Mouse (Mus musculus) Patski (cell line): ENCODE measurements at regions not wholly inside any gene's neighbourhood (a gene's known extent, or its start where the extent isn't known, plus 50 kb on each side); places are given as distances from the start of the nearest gene placed in this dataset.
"Not testable (repeated sequence)": the region's sequence is repeated elsewhere in the genome, so short reads cannot be mapped to it uniquely, and the experiment has no call there.

Source experiments
- ATAC-seq: fragments of 100-300 bp; one replicate; pipeline ENCODE4 v1.8.0; 2021
- CTCF ChIA-PET: fragments of 350-600 bp; sonication (Branson Sonifier 250); formaldehyde crosslinking; loops from one replicate; lab custom pipeline; 2022; ENCODE audit warnings: inconsistent platforms; lab: Charles Lee
- POLR2A ChIA-PET: fragments of 350-600 bp; sonication (Branson Sonifier 250); formaldehyde crosslinking; loops from one replicate; lab custom pipeline; 2022; ENCODE audit warnings: antibody characterized with exemption, inconsistent platforms; lab: Charles Lee
- DNase-seq: peaks from one replicate; pipeline ENCODE4 v3.0.0-alpha.2; 2011; ENCODE audit warnings: low read depth, low spot score
- H3K27me3 ChIP-seq: fragments of 371-371 bp; one replicate; pipeline ENCODE4 v1.5.1; 2021
- CTCF ChIP-seq: fragments of 100-300 bp; IDR thresholded peaks from one replicate; pipeline ENCODE4 v1.5.1; 2021
- in situ Hi-C: fragments of 300-500 bp; cut with MboI; formaldehyde crosslinking; loops from 3 replicates; pipeline ENCODE4 v1.11.1; 2018; ENCODE audit warnings: low pct_unique_long_range_greater_than_20kb, mixed read lengths

DNA sequence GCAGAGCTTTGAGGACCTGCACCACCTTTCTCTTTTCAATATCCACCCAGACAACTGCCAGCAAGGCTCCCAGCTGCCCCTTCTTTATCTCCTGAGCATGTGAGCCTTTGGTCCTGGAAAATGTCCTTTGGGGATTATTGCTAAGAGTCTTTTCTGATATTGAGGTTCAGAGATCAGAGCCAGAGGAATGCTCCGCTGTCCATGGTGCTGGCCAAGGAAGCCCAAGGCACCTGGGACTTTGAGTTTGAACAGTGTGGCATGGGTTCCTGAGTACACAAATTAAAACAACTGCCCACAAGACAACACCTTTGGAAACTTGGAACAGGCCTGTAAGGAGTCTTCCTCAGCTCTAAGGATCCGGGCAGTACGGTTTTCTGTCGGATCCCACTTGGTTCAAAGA is 52.6 kb upstream of the Slc28a3 start:
- ATAC-seq (no peak), DNase-seq (no peak)
- in situ Hi-C loops, result no loop called here
- POLR2A ChIA-PET, result no interaction called here
- CTCF ChIA-PET, result no interaction called here
- no peak for TF ChIP-seq CTCF
- H3K27me3 ChIP-seq, result no peaks in the 10 kb centered on the region

DNA sequence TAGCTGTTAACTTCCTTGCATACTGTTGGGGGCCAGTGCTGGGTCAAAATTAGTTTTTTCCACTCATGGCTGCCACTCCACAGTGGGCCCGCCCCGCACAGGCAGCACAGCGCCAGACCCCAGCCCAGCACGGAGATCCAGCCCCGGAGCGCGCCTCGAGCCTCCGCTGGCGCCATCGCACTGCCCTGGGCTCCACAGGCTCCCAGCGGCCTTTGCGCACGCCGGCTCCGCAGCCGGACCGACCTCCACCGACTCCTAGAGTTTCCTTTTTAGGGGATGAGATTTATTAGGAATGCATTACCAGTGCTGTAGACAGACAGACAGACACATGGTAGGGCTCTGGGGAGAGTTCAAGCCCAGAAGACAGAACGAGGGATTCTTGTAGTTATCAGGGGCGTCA is 58.0 kb upstream of the Slc28a3 start:
- ATAC-seq (no peak), DNase-seq (no peak)
- POLR2A ChIA-PET, result no interaction called here
- TF ChIP-seq CTCF, result no peak
- CTCF ChIA-PET, result no interaction called here
- in situ Hi-C loops, result no loop called here
- no peaks in the 10 kb centered on the region for H3K27me3 ChIP-seq

DNA sequence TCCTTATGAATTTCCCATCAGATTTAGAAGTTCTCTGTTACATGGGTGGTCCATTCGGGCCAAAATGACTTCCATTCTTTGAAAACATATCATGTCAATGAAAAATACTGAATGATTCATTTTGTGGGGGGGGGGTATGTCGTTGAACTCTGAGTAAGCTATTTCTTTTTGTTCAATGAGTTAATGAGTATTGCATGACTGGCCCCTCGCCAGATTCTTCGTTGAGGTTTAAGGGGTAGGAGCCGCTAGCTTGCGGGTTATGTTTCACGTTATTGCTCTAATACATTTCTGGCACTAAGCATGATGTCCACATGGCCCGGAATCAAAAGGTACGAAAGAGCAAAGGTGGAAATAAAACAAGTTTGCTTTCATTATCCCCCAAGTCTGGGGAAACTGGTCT is 59.5 kb upstream of the Slc28a3 start:
- ChIA-PET POLR2A (interaction anchor here (0.7 kb wide), 1 partner anchor 261 kb away, joined by 3 read pairs; no protein-coding TSS in a partner anchor), CTCF (no interaction called here)
- no peak for TF ChIP-seq CTCF
- H3K27me3 ChIP-seq, result no peaks in the 10 kb centered on the region
- ATAC-seq (no peak), DNase-seq (no peak)
- in situ Hi-C loops, result no loop called here

DNA sequence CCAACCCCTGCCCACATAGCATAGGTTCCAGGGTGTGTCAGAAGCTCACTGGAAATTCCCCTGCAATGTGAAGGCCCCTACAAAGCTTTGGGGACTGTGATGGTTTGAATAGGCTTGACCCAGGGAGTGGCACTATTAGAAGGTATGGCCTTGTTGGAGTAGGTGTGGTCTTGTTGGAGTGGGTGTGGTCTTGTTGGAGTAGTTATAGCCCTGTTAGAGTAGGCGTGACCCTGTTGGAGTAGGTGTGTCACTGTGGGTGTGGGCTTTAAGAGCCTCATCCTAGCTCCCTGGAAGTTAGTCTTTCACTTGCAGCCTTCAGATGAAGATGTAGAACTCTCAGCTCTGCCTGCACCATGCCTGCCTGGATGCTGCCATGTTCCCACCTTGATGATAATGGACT is 64.9 kb upstream of the Slc28a3 start:
- CTCF ChIA-PET, DNase-seq, H3K27me3 ChIP-seq, in situ Hi-C loops, POLR2A ChIA-PET, ATAC-seq: not testable (repeated sequence)

DNA sequence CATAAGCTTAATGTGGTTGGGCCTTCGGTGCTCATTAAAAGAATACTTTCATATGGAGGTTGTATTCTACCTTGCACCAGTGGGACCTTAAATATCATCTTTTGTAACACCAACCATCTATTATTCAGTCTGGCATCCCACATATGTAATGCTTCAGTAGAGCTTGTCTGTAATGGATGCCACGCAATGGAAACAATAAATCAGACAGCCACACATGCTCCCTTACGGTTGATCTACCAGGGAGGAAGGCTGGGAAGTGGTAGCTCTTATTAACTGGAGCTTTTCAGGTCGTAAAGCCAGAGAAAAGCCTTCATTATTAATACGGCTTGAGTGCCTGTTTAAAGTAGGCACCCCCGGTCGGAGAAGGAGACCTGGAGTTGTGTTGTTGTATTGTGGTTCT is 66.8 kb upstream of the Slc28a3 start:
- TF ChIP-seq CTCF, result no peak
- H3K27me3 ChIP-seq, result peaks cover 4% of the 10 kb centered on the region
- CTCF ChIA-PET, result no interaction called here
- no peak for ATAC-seq
- no peak for DNase-seq
- POLR2A ChIA-PET, result no interaction called here
- in situ Hi-C loops, result no loop called here

DNA sequence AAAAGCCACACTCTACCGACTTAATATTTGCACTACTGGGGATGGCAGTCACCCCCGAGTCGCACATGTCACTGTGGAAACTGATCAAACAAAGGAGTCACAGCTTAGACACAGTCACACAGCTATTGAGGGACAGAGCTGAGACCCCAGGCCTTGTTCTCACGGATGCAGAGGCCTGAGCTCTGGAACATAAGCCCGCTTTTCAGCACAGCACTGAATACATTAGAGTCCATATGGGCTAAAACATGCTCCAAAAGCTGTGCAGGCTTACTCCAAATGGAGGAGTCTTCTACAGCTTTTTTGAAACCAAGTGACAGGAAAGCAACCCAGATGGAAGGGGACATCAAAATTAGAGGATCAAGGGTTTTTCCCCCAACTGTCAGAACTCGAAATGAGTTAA is 69.0 kb upstream of the Slc28a3 start:
- CTCF ChIA-PET, result no interaction called here
- ATAC-seq (no peak), DNase-seq (no peak)
- POLR2A ChIA-PET, result interaction anchor here (0.6 kb wide), 1 partner anchor 20 kb away, joined by 3 read pairs; no protein-coding TSS in a partner anchor
- TF ChIP-seq CTCF, result no peak
- in situ Hi-C loops, result no loop called here
- peaks cover 4% of the 10 kb centered on the region for H3K27me3 ChIP-seq

DNA sequence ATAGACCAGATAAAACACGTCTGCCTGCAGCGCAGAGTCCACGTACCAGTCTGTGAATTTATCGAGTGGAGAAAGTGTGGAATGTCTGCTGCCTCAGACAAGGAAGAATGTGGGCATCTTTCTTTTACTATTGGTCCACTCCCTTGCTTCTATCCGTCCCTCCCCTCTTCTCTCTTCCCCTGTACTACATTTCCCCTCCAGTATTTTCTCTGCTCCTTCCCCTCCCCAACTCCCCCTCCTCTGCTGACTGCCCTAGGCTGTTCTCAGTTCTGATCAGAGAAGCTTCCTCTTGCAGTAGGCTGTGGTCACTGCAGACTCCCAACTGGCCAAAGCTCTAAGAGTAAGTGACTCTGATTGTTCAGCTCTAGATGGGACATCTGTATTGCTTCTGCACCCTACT is 76.1 kb upstream of the Slc28a3 start:
- no peak for DNase-seq
- CTCF ChIA-PET, result no interaction called here
- H3K27me3 ChIP-seq, result no peaks in the 10 kb centered on the region
- in situ Hi-C loops, result no loop called here
- no peak for ATAC-seq
- TF ChIP-seq CTCF, result no peak
- POLR2A ChIA-PET, result no interaction called here

DNA sequence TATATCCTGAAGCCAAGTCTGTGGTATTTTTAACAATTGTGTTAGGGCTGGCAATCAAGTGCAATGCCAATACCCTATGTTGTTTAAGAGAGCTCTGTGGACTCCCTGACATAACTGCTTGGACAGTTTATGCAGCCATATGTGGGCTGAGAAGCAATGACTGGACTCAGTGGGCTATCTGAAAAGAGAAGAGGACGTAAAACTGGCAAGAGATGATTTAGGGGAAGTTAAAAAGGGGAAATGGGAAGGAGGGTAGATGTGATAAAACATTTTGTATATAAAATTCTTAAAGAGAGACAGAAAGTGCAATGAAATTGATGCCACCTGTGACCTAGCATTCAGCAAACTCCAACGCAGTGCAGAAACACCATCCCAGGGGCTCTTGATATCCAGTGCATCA is 76.9 kb upstream of the Slc28a3 start:
- in situ Hi-C loops, result no loop called here
- POLR2A ChIA-PET, result no interaction called here
- peaks cover 2% of the 10 kb centered on the region for H3K27me3 ChIP-seq
- no peak for TF ChIP-seq CTCF
- CTCF ChIA-PET, result no interaction called here
- ATAC-seq, result no peak
- DNase-seq, result no peak

DNA sequence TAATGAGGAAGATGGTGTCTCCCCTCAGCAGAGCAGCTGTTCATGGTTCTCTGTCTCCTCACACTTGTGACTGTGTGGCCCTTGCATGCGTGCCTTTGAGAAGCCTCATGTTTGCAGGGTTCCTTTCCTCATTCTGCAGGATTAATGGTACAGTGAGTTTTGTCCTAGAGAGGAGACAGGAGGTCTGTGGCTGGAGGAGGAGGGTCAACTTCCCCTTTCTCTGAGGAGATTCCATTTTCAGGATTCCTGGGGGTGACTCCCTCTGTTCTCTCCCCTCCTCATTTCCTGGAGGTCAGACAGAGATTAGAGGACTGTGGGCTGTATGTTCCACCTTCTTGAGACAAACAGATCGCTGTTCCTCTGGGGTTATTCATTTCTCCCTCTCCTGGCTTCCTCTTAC is 77.6 kb upstream of the Slc28a3 start:
- ATAC-seq (no peak), DNase-seq (no peak)
- TF ChIP-seq CTCF, result no peak
- in situ Hi-C loops, result no loop called here
- POLR2A ChIA-PET, result no interaction called here
- CTCF ChIA-PET, result no interaction called here
- H3K27me3 ChIP-seq, result peaks cover 6% of the 10 kb centered on the region

DNA sequence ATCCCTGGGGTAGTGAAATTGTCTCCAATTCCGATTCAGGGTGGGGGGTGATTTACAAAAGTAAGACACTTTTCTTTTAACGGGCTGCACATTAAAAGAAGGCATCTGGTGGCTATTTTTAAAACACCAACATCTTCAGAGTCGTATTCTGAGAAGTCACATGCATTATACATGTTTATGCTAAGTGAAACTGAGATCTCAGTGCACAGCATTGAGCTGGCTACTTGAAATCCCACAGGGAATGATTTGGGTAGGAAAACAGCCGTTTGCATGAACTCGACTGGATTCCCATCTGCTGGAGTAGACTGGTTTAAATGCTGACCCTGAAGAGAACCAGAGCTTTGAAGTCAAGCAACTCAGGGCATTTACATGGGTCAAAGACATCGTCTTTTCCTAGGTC is 84.0 kb upstream of the Slc28a3 start:
- no peak for TF ChIP-seq CTCF
- CTCF ChIA-PET, result no interaction called here
- peaks cover 8% of the 10 kb centered on the region for H3K27me3 ChIP-seq
- ATAC-seq (no peak), DNase-seq (no peak)
- in situ Hi-C loops, result no loop called here
- POLR2A ChIA-PET, result no interaction called here

DNA sequence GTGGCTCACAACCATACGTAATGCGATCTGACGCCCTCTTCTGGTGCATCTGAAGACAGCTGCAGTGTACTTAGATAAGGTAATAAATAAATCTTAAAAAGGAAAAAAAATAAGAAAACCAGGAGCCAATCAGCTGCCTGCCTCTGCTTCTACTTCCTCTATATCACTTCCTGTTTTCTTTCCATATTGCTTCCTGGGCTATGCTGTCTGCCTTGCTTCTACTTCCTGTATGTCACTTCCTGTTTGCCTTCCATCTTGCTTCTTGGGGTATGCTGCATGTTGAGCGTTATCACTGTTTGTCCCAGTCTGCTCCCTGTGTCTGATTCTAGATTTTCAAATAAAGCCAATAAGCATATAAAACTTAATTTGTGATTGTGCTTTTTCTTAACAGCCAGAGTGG is 85.3 kb upstream of the Slc28a3 start:
- CTCF ChIA-PET, result no interaction called here
- no peak for TF ChIP-seq CTCF
- in situ Hi-C loops, result no loop called here
- H3K27me3 ChIP-seq, result peaks cover 10% of the 10 kb centered on the region
- POLR2A ChIA-PET, result no interaction called here
- DNase-seq (no peak), ATAC-seq (no peak)

DNA sequence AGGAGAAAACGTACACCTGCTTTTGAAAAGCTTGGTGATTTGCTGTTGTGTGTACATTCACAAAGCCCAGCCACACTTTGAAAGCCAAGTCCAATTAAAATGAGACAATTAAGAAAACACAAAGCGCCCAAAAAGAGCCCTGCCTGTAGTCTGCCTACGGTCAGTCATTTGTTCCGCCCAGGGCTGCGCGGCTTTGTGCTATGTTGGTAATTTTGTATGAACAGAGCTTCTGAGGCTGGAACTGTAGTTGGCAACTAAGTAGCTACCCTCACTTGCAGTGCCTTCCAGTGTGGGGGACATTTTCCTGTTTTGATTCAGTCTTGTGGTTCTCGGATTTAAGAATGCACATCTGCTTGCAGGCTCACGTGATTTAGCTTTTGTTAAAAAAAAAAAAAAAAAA is 89.3 kb upstream of the Slc28a3 start:
- DNase-seq, result no peak
- peaks cover 7% of the 10 kb centered on the region for H3K27me3 ChIP-seq
- in situ Hi-C loops, result no loop called here
- ATAC-seq, result no peak
- TF ChIP-seq CTCF, result no peak
- POLR2A ChIA-PET, result interaction anchor here (0.6 kb wide), 1 partner anchor 15 kb away, joined by 3 read pairs; no protein-coding TSS in a partner anchor
- CTCF ChIA-PET, result no interaction called here
